Mouse (Mus musculus) heart, adult 2 months (tissue): ENCODE data around the gene Sox3.

Source experiments
- CTCF ChIP-seq: fragments of 200-600 bp; IDR thresholded peaks from 2 replicates; pipeline ENCODE4 v1.8.1; 2022; ENCODE audit warnings: antibody characterized with exemption, mild to moderate bottlenecking, moderate library complexity
- EP300 ChIP-seq: fragments of 200-500 bp; IDR thresholded peaks from 2 replicates; pipeline ENCODE4 v1.6.1; 2011; ENCODE audit warnings: low read depth, low read length, control low read depth; ENCODE audit not compliant: insufficient read depth

GRCm38 (mm10) chrX:60892098-60892800 lies 981 bp downstream of the Sox3 start:
- TF ChIP-seq CTCF (no peak), EP300 (no peak)
